Mouse (Mus musculus): Measurements from ENCODE around the gene Prkce. TPM values are rescaled to one million over a fixed set of nuclear protein-coding genes. Genes with fewer than 3 reads are reported as not detected.

The Prkce gene
- polyA plus RNA-seq, 1 experiment from 2014 or later: 5.5 TPM

- Histone ChIP-seq H3K9me3 (ENCODE audit: low read length) (no peaks in the 10 kb centered on the region), H3K4me2 (replicated peaks; ENCODE audit: low read depth, low read length) (peak overlapping the region; percentile 43), H3K4me3 (ENCODE audit: low read length) (no peak overlapping the region), H3K27ac (ENCODE audit: low read length) (peak overlapping the region; percentile 65), H3K27me3 (ENCODE audit: insufficient read depth, low read length) (no peaks in the 10 kb centered on the region), H3K36me3 (ENCODE audit: insufficient read depth, low read length) (no peaks in the 10 kb centered on the region), H3K4me1 (ENCODE audit: insufficient read depth, low read length) (peaks cover 41% of the 10 kb centered on the region), H3K9ac (replicated peaks; ENCODE audit: low read length) (0 out of 2 replicates have a peak overlapping the region, but pooled peaks have one; percentile 31)
- peak; percentile 71 for ATAC-seq (ENCODE audit: low FRiP score, low TSS enrichment)
- 28% methylated on average over 16 of the region's 16 CpGs for WGBS
Observed at GRCm38 (mm10) chr17:86330076-86330955, 162.7 kb downstream of the Prkce start.

- Histone ChIP-seq H3K9me3 (ENCODE audit: low read length) (no peaks in the 10 kb centered on the region), H3K36me3 (ENCODE audit: insufficient read depth, low read length) (no peaks in the 10 kb centered on the region), H3K4me3 (ENCODE audit: low read length) (no peak overlapping the region), H3K4me2 (replicated peaks; ENCODE audit: low read depth, low read length) (no peak overlapping the region), H3K4me1 (ENCODE audit: insufficient read depth, low read length) (peaks cover 46% of the 10 kb centered on the region), H3K27ac (ENCODE audit: low read length) (peak overlapping the region; percentile 65; the same call in 1 of the 2 replicates), H3K27me3 (ENCODE audit: insufficient read depth, low read length) (no peaks in the 10 kb centered on the region), H3K9ac (replicated peaks; ENCODE audit: low read length) (no peak overlapping the region)
- no peak for ATAC-seq (ENCODE audit: low FRiP score, low TSS enrichment)
- 68% methylated on average over 8 of the region's 8 CpGs for WGBS
Observed at GRCm38 (mm10) chr17:86331835-86332234, 164.2 kb downstream of the Prkce start.

- no peaks in the 10 kb centered on the region for H3K9me3 ChIP-seq (ENCODE audit: low read length)
- 0 out of 2 replicates have a peak, but pooled peaks have one; percentile 3 for ATAC-seq (ENCODE audit: low FRiP score, low TSS enrichment)
- no peak overlapping the region for H3K4me2 ChIP-seq (replicated peaks; ENCODE audit: low read depth, low read length)
- H3K4me3 ChIP-seq (ENCODE audit: low read length): no peak overlapping the region
- 77% methylated on average over 4 of the region's 4 CpGs for WGBS
- H3K27me3 ChIP-seq (ENCODE audit: insufficient read depth, low read length): no peaks in the 10 kb centered on the region
- no peak overlapping the region for H3K9ac ChIP-seq (replicated peaks; ENCODE audit: low read length)
- H3K36me3 ChIP-seq (ENCODE audit: insufficient read depth, low read length): no peaks in the 10 kb centered on the region
- no peak overlapping the region for H3K27ac ChIP-seq (ENCODE audit: low read length)
- peaks cover 35% of the 10 kb centered on the region for H3K4me1 ChIP-seq (ENCODE audit: insufficient read depth, low read length)
Observed at GRCm38 (mm10) chr17:86334990-86335389, 167.4 kb downstream of the Prkce start.

- H3K9me3 ChIP-seq (ENCODE audit: low read length): no peaks in the 10 kb centered on the region
- ATAC-seq (ENCODE audit: low FRiP score, low TSS enrichment): peak; percentile 41; the same call in 1 of the 2 replicates
- no peaks in the 10 kb centered on the region for H3K36me3 ChIP-seq (ENCODE audit: insufficient read depth, low read length)
- H3K4me1 ChIP-seq (ENCODE audit: insufficient read depth, low read length): peaks cover 18% of the 10 kb centered on the region
- 45% methylated on average over 4 of the region's 4 CpGs for WGBS
- H3K27ac ChIP-seq (ENCODE audit: low read length): peak overlapping the region; percentile 50
- no peak overlapping the region for H3K4me3 ChIP-seq (ENCODE audit: low read length)
- no peak overlapping the region for H3K4me2 ChIP-seq (replicated peaks; ENCODE audit: low read depth, low read length)
- H3K9ac ChIP-seq (replicated peaks; ENCODE audit: low read length): no peak overlapping the region
- H3K27me3 ChIP-seq (ENCODE audit: insufficient read depth, low read length): no peaks in the 10 kb centered on the region
Observed at GRCm38 (mm10) chr17:86336652-86337073, 169.1 kb downstream of the Prkce start.

GRCm38 (mm10) chr17:86337076-86337475 lies 169.5 kb downstream of the Prkce start:
- Histone ChIP-seq H3K4me2 (replicated peaks; ENCODE audit: low read depth, low read length) (no peak overlapping the region), H3K36me3 (ENCODE audit: insufficient read depth, low read length) (no peaks in the 10 kb centered on the region), H3K9me3 (ENCODE audit: low read length) (no peaks in the 10 kb centered on the region), H3K27me3 (ENCODE audit: insufficient read depth, low read length) (no peaks in the 10 kb centered on the region), H3K9ac (replicated peaks; ENCODE audit: low read length) (no peak overlapping the region), H3K27ac (ENCODE audit: low read length) (no peak overlapping the region), H3K4me1 (ENCODE audit: insufficient read depth, low read length) (peaks cover 15% of the 10 kb centered on the region; the same call in 1 of the 2 replicates), H3K4me3 (ENCODE audit: low read length) (no peak overlapping the region)
- 46% methylated on average over 3 of the region's 3 CpGs for WGBS
- no peak for ATAC-seq (ENCODE audit: low FRiP score, low TSS enrichment)

- H3K27me3 ChIP-seq (ENCODE audit: insufficient read depth, low read length): no peaks in the 10 kb centered on the region
- H3K4me2 ChIP-seq (replicated peaks; ENCODE audit: low read depth, low read length): no peak overlapping the region
- H3K36me3 ChIP-seq (ENCODE audit: insufficient read depth, low read length): no peaks in the 10 kb centered on the region
- no peak overlapping the region for H3K9ac ChIP-seq (replicated peaks; ENCODE audit: low read length)
- no peak overlapping the region for H3K27ac ChIP-seq (ENCODE audit: low read length)
- peaks cover 15% of the 10 kb centered on the region; the same call in 1 of the 2 replicates for H3K4me1 ChIP-seq (ENCODE audit: insufficient read depth, low read length)
- ATAC-seq (ENCODE audit: low FRiP score, low TSS enrichment): no peak
- H3K4me3 ChIP-seq (ENCODE audit: low read length): no peak overlapping the region
- 51% methylated on average over 5 of the region's 5 CpGs for WGBS
- no peaks in the 10 kb centered on the region for H3K9me3 ChIP-seq (ENCODE audit: low read length)
Observed at GRCm38 (mm10) chr17:86338328-86338727, 170.7 kb downstream of the Prkce start.

GRCm38 (mm10) chr17:86344032-86344431 lies 176.4 kb downstream of the Prkce start:
- 61% methylated on average over 8 of the region's 8 CpGs for WGBS

GRCm38 (mm10) chr17:86345234-86346005 lies 177.8 kb downstream of the Prkce start:
- Histone ChIP-seq H3K9me3 (ENCODE audit: low read length) (no peaks in the 10 kb centered on the region), H3K4me1 (ENCODE audit: insufficient read depth, low read length) (peaks cover 6% of the 10 kb centered on the region), H3K27ac (ENCODE audit: low read length) (no peak overlapping the region), H3K27me3 (ENCODE audit: insufficient read depth, low read length) (no peaks in the 10 kb centered on the region), H3K9ac (replicated peaks; ENCODE audit: low read length) (no peak overlapping the region), H3K4me3 (ENCODE audit: low read length) (no peak overlapping the region), H3K36me3 (ENCODE audit: insufficient read depth, low read length) (no peaks in the 10 kb centered on the region), H3K4me2 (replicated peaks; ENCODE audit: low read depth, low read length) (no peak overlapping the region)
- ATAC-seq (ENCODE audit: low FRiP score, low TSS enrichment): no peak
- WGBS: 73% methylated on average over 22 of the region's 22 CpGs

More at GRCm38 (mm10) chr17:86344032-86344431, 176.4 kb downstream of the Prkce start:
- no peak for ATAC-seq (ENCODE audit: low FRiP score, low TSS enrichment)
- H3K27me3 ChIP-seq (ENCODE audit: insufficient read depth, low read length): no peaks in the 10 kb centered on the region
- H3K9ac ChIP-seq (replicated peaks; ENCODE audit: low read length): no peak overlapping the region
- H3K36me3 ChIP-seq (ENCODE audit: insufficient read depth, low read length): no peaks in the 10 kb centered on the region
- no peaks in the 10 kb centered on the region for H3K9me3 ChIP-seq (ENCODE audit: low read length)
- no peak overlapping the region for H3K27ac ChIP-seq (ENCODE audit: low read length)
- no peak overlapping the region for H3K4me2 ChIP-seq (replicated peaks; ENCODE audit: low read depth, low read length)
- no peak overlapping the region for H3K4me3 ChIP-seq (ENCODE audit: low read length)
- peaks cover 6% of the 10 kb centered on the region for H3K4me1 ChIP-seq (ENCODE audit: insufficient read depth, low read length)

GRCm38 (mm10) chr17:86350236-86350635 lies 182.7 kb downstream of the Prkce start:
- no peaks in the 10 kb centered on the region for H3K9me3 ChIP-seq (ENCODE audit: low read length)
- no peaks in the 10 kb centered on the region for H3K27me3 ChIP-seq (ENCODE audit: insufficient read depth, low read length)
- H3K4me1 ChIP-seq (ENCODE audit: insufficient read depth, low read length): peaks cover 32% of the 10 kb centered on the region
- 57% methylated on average over 3 of the region's 3 CpGs for WGBS
- peak overlapping the region; percentile 69 for H3K27ac ChIP-seq (ENCODE audit: low read length)
- H3K9ac ChIP-seq (replicated peaks; ENCODE audit: low read length): no peak overlapping the region
- H3K36me3 ChIP-seq (ENCODE audit: insufficient read depth, low read length): no peaks in the 10 kb centered on the region
- ATAC-seq (ENCODE audit: low FRiP score, low TSS enrichment): no peak; the same call in 1 of the 2 replicates
- H3K4me3 ChIP-seq (ENCODE audit: low read length): no peak overlapping the region
- peak overlapping the region; percentile 25; the same call in 1 of the 2 replicates for H3K4me2 ChIP-seq (replicated peaks; ENCODE audit: low read depth, low read length)
